Mouse (Mus musculus): ENCODE measurements around the gene Dock4. TPM values are rescaled to one million over a fixed set of nuclear protein-coding genes. Genes with fewer than 3 reads are reported as not detected.

Dock4 gene
- total RNA-seq, 2 experiments from 2014 or later = 0.64 to 1.5 TPM

DNA sequence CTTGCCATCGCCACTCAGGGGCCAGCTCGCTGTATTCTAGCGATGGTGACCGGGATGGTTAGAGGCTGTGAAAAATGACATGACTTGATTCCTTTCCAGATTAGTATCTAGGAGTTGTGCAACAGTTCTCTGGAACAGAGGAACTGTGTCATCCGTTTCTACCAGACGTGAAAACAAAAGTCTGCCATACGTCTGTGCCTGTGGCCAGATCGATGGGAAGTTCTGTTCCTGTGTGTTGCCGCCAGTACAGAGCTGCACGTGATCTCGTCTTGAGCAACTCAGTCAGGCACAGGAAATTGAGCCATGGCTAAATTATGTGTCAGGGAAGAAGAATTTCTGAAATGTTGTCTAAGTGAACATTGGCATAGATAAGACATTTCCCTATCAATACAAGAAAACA, 113.4 kb downstream of the Dock4 start:
- ATAC-seq (replicated peaks; ENCODE audit: poor library complexity) = peak; percentile 95

DNA sequence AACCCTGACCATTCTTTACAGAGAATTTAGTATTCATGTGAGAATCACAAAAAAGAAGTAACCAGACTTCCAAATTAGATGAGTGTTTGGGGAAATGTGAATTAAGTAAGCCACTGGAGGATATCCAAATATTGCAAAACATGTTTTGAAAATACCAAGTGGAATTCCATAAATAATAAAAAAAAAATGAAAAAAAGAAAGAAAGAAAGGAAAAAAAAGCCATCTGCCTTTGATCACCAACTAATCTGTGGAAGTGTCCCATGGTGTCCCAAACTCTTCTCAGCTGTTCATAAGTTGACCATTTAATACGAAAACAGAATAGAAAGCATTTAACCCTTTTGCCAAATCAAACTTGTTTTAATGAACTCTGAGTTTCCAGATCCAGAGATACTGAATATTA, 118.0 kb downstream of the Dock4 start:
- no peak for ATAC-seq (replicated peaks; ENCODE audit: poor library complexity)

DNA sequence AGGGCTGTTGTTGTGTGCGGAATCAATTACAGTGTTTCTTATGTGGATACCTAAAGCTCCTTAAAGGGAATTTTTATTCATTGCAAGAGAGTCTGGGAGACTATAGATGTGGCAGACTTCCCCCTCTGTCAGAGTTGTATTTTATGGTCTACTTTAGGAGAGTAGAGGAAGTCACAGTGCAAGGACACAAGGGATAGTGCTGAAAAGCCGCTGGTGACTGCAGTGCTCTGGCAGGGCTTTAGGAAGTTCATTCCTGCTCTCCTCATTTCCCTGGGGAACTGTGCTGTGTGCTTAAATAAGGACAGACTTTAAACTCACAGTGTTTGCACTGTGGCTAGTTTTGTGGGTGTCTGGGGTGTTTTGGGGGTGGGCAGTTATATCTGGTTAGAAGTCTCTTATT, 118.5 kb downstream of the Dock4 start:
- peak; percentile 55 for ATAC-seq (replicated peaks; ENCODE audit: poor library complexity)

GRCm38 (mm10) chr12:40568365-40568885, 122.7 kb downstream of the Dock4 start:
- no peak for ATAC-seq (replicated peaks; ENCODE audit: poor library complexity)

- ATAC-seq (replicated peaks; ENCODE audit: poor library complexity) = peak; percentile 39; the same call in 1 of the 2 replicates
These were observed 123.5 kb downstream of the Dock4 start for GRCm38 (mm10) chr12:40568971-40569968.

GRCm38 (mm10) chr12:40570250-40570649, 124.5 kb downstream of the Dock4 start:
- ATAC-seq (replicated peaks; ENCODE audit: poor library complexity) = no peak

- no peak for ATAC-seq (replicated peaks; ENCODE audit: poor library complexity)
These were observed 128.3 kb downstream of the Dock4 start for GRCm38 (mm10) chr12:40574051-40574450.

DNA sequence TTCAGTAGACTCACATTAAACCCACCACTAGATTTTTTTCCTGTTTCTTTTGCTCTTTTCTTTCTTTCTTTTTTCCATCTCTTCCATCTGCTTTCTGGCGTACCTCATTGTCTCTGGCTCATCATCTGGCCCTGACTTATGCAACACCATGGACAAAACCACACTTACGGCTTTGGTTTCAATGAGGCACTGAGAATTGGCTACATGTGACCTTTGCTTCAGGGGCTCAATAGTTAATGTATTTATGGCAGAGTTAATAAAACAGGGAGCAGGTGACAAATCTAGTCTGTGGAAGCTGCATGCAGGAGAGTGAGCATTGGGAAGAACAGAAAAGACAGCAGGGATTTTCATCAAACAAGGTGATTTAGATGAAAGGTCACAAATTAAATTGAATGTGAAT, 131.0 kb downstream of the Dock4 start:
- ATAC-seq (replicated peaks; ENCODE audit: poor library complexity) = peak; percentile 37; the same call in 1 of the 2 replicates

GRCm38 (mm10) chr12:40580351-40580750, 134.6 kb downstream of the Dock4 start:
- ATAC-seq (replicated peaks; ENCODE audit: poor library complexity) = no peak

- no peak for ATAC-seq (replicated peaks; ENCODE audit: poor library complexity)
These were observed 135.3 kb downstream of the Dock4 start for GRCm38 (mm10) chr12:40581037-40581436.

- no peak for ATAC-seq (replicated peaks; ENCODE audit: poor library complexity)
These were observed 136.3 kb downstream of the Dock4 start for GRCm38 (mm10) chr12:40582059-40582458.

DNA sequence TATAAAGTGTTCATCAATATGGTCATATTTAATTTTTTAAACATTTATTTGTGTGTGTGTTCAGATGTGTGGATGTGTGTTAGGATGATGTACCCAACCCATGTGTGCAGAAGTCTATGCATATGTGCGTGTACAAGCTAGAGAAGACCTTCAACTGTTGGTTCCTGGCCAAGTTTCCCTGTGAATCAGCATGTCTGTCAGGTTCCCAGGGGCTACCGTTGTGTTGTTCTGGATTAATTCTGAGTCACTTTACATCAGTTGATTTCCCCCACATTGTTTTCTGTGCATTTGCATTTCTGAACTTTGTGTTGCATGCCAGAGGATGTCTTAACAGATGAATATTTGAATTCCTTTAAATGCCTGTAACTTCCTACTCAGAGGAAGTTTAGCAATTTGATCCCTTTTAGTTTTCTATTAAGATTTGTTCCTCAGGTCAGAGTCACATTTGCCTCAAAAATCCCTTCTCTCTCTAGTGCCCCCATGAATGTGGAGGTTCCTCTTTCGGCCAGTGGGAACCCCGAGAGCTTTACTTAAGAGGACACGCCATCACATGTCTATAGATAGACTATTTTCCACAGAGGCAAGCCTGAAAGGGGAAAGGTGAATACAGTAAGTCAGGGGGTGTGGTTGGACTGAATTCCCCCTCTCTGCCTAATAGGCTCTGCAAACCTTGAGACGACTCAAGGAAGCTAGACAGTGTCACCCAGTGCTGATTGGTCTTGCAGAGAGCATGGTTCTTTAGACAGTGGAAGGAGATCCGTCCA, 139.0 kb downstream of the Dock4 start:
- ATAC-seq (replicated peaks; ENCODE audit: poor library complexity) = peak; percentile 69

- peak; percentile 58 for ATAC-seq (replicated peaks; ENCODE audit: poor library complexity)
These were observed 139.8 kb downstream of the Dock4 start for GRCm38 (mm10) chr12:40585456-40586141.

DNA sequence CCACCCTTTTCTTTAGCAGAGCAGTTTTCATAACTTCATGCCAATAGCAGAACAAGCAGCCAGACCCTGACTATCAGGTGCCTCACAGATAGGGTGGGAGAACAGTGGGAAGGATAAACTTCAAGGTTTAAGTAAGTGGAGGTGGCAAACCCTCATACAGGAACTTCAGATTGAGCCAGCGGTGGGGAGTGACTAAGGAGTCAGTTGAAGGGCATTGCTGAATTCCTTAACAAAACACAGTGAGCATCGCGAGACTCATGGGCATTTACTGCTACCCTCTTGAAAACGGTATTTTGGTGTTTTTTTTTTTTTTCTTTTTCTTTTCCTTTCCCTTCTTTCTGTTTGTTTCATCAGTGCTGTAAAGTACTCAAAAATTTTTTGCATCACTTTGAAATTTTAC, 148.4 kb downstream of the Dock4 start:
- ATAC-seq (replicated peaks; ENCODE audit: poor library complexity) = no peak

DNA sequence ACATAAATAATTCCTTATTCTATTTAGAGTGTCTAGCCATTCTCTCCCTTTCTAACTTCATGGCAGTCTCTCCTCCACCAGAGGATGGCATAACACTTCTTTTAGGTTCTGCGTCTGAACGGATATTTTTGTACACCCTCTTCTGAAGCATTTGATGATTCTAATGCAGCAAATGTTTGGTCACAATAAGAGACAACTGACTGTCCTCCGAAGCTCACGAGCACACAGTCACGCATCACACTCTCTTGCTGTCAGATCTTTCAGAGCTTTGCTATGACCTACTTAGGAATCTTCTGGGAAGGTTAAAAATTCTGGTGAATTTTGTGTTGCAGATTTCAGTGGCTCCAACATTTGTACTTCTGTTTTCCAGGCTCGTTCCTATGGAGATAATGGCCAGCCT, 149.7 kb downstream of the Dock4 start:
- ATAC-seq (replicated peaks; ENCODE audit: poor library complexity) = no peak

DNA sequence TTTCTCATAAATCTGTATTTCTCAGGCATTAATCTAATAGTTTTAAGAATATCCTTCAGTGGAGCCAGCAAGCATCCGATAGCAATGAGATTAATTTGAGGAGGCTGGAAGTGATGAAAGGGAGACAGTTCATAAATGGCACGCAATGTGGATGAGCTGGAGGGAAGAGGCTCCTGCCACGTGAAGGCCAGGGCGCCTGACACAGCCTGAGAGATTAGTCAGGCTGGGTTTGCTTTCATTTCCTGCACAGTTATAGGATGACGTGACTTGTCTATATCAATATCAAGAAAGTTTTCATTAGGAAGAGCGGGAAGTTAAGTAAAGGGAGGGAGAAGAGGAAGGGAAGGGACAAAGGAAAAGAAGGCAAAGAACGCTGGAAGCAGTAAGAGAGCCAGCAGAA, 150.3 kb downstream of the Dock4 start:
- ATAC-seq (replicated peaks; ENCODE audit: poor library complexity) = no peak

- no peak for ATAC-seq (replicated peaks; ENCODE audit: poor library complexity)
These were observed 150.7 kb downstream of the Dock4 start for GRCm38 (mm10) chr12:40596441-40596840.

DNA sequence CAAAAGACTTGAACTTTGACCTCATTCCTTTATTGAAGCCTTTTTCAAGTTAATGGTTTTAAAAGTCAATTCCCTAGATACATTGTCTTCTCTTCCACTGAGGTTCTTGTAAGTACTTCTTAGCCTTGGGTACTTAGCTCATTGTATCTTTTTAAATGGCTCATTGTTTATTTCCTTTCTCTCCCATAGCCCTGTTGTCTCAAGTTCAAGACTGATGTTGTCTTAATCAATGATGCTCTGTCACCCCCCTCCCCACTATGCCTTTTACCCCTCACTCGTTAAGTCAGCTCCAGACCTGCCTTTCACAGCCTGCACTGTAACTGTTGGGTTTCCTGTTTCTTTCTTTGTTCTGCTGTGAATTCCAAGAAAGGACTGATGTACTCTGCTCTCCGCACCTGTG, 154.2 kb downstream of the Dock4 start:
- no peak for ATAC-seq (replicated peaks; ENCODE audit: poor library complexity)

GRCm38 (mm10) chr12:40605565-40605964, 159.8 kb downstream of the Dock4 start:
- no peak for ATAC-seq (replicated peaks; ENCODE audit: poor library complexity)

GRCm38 (mm10) chr12:40622926-40623325, 177.2 kb downstream of the Dock4 start:
- ATAC-seq (replicated peaks; ENCODE audit: poor library complexity) = no peak

DNA sequence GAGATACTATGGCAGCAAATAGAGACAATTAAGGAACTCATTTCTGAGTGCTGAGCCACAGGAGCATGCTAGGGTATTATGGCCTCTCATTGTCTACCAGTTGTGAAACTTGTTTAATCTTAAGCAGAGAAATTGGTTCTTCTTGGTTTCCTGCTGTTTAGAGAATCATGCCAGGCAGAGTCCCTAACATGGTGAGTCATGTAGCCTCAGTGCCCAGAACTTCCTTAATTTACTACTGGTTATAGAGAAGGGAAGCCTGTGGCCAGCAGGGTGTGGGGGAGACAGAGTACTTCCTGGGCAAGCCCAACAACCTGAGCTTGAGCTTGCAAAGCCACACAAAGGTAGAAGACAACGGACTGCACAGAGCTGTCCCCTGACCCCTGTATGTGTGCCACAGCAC, 180.8 kb downstream of the Dock4 start:
- ATAC-seq (replicated peaks; ENCODE audit: poor library complexity) = peak; percentile 100

Measured in megakaryocyte progenitor cell, adult 5-6 weeks (primary cell).